Mouse (Mus musculus): Measurements from ENCODE around the gene Lcn4.

GRCm38 (mm10) chr2:26626081-26626480 lies 45.0 kb downstream of the Lcn4 start:
- TF ChIP-seq CEBPB (IDR thresholded peaks at IDR 0.05; ENCODE audit: low read depth): no peak
- no peak for TF ChIP-seq MAX (IDR thresholded peaks at IDR 0.05)
- no peak for TF ChIP-seq CTCF (IDR thresholded peaks at IDR 0.05; ENCODE audit: control insufficient read depth, insufficient read depth, insufficient read length)
- TF ChIP-seq MYOG (IDR thresholded peaks at IDR 0.05; ENCODE audit: control insufficient read depth, extremely low read depth, insufficient read length): no peak
- no peak for TF ChIP-seq MYOD1 (IDR thresholded peaks at IDR 0.05; ENCODE audit: control insufficient read depth, insufficient read length, low read depth)
